Mouse (Mus musculus) heart, postnatal 0 days (tissue): ENCODE measurements at regions not wholly inside any gene's neighbourhood (a gene's known extent, or its start where the extent isn't known, plus 50 kb on each side); places are given as distances from the start of the nearest gene placed in this dataset.

Source experiments
- CTCF ChIP-seq: IDR thresholded peaks from 2 replicates; pipeline ENCODE4 v1.5.1; 2016; ENCODE audit warnings: antibody characterized with exemption, control low read depth, low read depth
- EP300 ChIP-seq: IDR thresholded peaks from 2 replicates; pipeline ENCODE4 v1.6.1; 2016; ENCODE audit warnings: antibody characterized with exemption, low read depth

GRCm38 (mm10) chr4:29083545-29084290 lies 270.8 kb downstream of the Epha7 start:
- no peak for TF ChIP-seq CTCF
- no peak for TF ChIP-seq EP300
